Mouse (Mus musculus) left cerebral cortex, adult 8-10 months (tissue): ENCODE measurements around the gene Batf2. TPM values are rescaled to one million over a fixed set of nuclear protein-coding genes. Genes with fewer than 3 reads are reported as not detected.
A peak's percentile ranks its signal among the peaks of the same experiment; 100 is the strongest.
"Not testable (repeated sequence)": the region's sequence is repeated elsewhere in the genome, so short reads cannot be mapped to it uniquely, and the experiment has no call there.

Experiments
- DNase-seq, 2 experiments: peaks; one replicate each; pipeline ENCODE4 v3.0.0; 2022; ENCODE audit warnings: low spot score in 2 of 2
- total RNA-seq, 4 experiments: library from RNA; stranded (reverse); gene quantifications; 2 replicates each; pipeline ENCODE4 v1.2.4; 2022

Batf2 gene
- 1 to 10 TPM in 1 of 4 experiments, under 1 TPM in 3; 0.67 to 1.4 (median 0.76) TPM for total RNA-seq

DNA sequence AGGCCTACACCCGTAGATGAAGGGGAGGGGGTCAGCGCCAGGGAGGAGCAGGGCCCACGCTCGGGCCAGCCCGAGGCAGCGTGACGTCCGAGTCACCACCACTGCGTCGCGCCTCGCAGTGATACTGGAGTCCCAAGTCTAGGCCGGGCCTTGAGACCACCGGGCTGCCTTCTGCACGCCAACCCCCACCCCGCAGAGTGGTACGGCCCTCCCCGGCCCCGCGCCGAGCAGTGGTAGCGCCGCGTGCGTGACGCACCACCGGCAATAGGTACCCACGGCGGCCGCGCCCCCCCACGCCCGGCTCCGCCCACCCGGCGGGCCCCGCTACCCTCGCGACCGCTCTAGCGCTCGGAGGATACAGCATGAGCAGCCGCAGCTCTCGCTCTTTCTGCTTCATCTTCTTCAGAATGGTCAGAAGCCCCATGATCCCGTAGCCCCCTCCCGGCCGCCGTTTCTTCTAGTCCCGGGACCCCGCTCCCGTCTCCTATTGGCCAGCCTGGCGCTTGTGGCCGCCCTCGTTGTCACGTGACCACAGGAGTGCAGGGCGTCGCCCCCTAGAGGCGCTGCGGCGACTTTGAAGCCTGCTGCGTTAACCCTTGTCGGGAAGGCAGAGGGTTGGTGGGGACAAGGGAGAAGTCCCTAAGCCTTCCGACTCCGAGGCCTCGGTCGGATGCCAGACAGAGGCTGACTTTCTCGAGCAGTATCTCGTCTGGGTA lies at the start of gene Batf2:
Gene Batf2 (plus strand): TSS at position 306 of the 716 bp plus-strand sequence.
- DNase-seq: peak; percentile 88 to 93

DNA sequence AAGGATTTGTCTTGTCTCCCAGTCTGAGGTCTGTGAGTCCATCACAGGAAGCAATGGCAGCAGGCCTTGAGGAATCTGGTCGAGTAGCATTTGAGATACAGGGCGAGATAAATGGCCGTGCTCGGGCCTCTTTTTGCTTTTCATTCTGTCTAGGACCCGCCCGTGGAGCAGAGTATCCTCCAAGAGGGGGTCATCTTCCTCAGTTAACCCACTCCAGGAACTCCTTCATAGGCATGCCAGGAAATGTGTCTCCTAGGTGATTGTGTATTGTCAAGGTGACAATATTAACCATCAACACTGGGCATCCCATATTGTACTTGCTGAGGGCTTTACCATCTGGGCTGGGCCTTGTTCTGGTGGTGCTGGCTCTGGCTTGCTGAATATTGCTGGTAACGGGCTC lies 46.7 kb upstream of the Batf2 start, which contains the start of gene AC131692.1:
Gene AC131692.1 (plus strand): TSS at position 301 of the 400 bp plus-strand sequence.
- DNase-seq: no peak

DNA sequence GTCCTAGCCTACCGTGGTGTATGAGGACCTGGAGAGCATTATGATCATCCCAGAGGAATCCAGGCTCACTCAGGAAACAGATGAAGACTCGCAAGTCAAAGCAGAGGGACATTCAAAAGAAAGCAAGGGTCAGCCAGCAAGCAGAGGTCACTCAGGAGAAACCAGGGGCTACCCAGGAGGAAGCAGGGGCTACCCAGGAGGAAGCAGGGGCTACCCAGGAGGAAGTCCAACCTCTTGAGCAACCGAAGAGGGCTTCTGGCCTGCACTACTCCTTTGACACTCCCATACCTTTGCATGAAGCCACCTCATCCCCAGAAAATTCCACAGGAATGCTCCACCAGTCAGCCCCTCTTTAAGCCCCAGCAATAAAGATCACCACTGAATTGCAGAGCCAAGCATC lies 42.9 kb upstream of the Batf2 start:
- DNase-seq: no peak

DNA sequence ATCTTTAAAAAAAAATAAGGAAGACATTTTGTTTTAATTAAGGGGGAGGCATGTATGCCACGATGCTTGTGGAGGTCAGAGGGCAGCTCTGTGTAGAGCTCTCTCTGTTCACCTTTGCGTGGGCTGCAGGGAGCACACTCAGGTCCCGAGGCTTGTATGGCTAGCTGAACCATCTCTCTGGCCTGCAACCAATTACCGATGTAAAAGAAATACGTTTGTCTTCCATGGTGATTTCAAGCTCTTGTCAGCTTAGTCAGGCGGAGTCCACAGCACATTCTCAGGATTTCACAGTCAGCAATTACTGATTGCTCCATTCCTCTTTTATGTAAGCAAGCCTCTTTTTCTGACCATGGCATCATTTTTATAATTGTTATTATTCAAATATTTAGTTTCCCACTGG lies 39.6 kb upstream of the Batf2 start:
- DNase-seq: no peak

DNA sequence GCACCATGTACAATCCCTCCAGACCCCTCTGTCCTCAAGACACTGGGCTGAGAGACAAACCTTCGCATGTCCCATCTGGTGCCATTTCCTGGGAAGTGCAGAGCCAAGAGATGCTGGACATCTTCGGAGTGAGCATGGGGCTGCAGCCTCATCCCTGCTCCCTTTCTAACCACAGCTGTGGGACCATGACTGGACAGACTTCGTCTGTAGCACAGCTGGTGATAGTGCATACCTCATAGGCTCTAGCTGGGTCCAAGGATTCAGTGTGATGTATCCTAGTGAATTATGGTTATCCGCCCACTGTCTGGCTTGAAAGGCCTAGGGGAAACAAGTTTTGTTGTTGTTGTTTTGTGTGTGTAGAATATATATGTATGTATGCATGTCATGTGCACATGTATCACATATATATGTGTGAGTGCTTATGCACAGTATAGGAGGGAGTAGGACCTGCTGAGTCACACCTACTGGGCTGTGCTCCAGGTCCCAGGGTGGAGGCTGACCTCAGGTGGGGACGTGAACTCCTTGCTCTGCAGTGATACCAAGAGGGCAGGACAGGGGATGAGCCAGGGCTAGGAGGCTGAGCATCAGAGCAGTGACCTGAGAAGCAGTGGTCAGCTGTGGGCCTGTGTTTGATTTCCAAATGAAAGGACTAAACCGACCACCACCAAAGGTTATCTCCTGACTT lies 38.5 kb upstream of the Batf2 start:
- no peak for DNase-seq

DNA sequence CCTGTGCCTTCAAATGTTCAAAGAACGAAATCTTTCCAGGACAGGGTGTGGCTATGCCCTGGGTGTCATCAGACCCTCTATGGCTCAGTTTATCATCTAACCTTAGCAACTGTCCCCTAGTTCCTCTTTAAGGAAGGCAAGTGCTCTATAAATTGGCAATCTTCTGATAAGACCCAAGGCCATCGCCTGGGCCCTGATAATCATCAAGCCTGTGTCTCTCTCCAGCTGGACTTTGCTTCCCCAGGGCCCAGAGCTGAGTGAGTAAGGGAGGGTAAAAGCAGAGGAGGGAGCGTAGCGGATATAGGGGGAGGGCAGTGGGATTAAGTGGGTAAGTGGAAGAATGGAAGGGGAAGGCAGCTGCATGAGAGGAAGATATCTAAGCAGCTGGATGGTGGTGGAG lies 36.3 kb upstream of the Batf2 start:
- no peak for DNase-seq

DNA sequence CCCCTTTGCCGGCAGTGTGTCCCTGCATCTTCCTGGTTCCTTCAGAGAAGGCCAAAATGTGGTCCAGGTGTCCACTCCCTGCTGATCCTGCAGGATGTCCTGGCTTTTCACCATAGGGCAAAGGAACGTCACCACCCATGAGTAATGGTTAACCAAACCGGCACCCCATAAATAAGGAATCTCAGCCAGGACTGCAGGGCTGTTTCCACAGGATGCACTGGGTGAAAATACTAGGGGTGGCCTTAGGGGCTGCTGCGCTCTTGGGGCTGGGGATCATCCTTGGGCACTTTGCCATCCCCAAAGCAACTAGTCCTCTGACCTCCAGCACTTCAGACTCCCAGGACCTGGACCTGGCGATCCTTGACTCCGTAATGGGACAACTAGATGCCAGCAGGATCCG lies 35.2 kb upstream of the Batf2 start, which contains the start of gene Naaladl1:
Gene Naaladl1 (plus strand): TSS at position 197 of the 400 bp plus-strand sequence.
- DNase-seq: no peak

DNA sequence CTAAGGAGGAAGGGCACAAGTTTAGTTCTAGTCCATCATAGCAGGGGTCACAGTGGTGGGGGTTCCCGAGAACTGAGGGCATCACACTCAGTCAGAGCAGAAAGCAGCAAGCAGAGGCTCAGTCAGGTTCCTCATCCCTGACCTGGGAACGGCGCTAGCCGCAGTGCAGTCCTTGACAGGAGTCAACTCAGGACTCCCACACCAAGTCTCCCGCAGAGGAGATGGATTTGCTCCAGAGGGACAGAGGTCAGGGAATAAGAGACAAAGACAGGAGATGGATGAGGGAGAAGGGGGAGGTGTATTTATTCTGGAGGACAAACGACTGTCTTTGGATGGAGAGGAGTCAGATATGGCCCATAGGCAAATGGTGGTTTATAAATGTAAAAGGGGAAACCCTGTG lies 27.7 kb upstream of the Batf2 start:
- no peak for DNase-seq

DNA sequence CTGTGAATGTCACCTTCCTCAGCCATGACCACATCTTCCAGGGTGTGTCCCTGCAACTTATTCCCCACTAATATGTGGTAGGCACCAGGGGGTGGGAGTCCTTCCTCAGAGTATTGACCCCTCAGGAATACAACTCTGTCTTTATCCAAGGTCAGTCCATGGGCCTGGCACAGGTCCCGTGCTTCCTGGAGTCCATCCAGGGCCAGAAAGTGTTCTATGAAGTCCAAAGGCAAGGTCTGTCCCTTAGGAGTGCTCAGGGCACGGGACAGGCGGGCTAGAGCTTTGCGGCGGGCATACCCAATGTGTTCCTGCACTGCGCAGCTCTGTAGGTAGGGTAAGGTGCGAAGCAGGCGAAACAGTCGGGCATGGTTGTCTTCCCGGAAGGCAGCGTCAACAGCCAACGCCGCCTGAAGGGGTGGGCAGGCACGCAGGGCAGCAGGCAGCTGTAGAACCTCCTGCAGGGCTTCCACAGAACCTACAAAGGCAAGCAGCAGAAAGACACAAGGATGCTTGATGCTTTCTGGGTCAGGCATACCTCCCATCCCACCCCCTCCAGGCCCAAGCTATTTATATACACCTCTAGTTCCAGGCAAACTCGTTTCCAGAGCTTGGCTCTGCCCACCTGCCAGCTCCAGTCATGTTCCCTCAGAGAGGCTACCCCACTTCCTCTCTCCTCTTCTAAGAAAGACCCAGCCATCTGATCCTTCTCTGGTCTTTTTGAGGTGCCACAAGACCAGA lies 24.5 kb upstream of the Batf2 start:
- DNase-seq: no peak

DNA sequence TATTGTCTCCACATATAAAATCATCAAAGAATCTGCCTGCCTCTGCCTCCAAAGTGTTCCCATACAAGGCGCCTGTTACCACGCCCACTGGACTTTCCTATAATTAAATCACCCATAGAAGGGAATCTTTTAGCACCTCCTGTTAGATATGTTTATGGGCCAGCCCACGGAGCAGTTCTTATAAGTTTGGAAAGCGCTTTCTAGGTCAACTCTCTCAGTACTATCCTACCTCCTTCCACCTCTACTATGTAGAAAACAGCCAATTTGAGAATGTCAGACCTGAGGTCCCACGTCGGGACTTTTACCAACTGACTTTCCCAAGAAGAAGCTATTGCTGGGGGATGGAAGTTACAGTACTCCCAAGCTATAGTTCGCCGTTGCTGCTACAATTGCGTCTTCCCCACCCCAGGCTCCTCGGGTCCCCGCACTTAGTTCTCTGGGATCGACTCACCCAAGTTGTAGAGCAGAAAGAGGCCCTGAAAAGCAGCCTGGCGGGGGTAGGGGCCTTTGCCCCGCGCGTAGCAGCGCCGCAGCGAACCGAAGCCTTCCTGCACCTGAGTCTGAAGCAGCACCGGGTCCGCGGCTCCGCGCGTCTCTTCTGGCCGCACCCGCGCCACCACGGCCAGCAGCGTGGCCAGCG lies 23.3 kb upstream of the Batf2 start:
- DNase-seq: peak in 1 of 2 experiments; percentile 28

DNA sequence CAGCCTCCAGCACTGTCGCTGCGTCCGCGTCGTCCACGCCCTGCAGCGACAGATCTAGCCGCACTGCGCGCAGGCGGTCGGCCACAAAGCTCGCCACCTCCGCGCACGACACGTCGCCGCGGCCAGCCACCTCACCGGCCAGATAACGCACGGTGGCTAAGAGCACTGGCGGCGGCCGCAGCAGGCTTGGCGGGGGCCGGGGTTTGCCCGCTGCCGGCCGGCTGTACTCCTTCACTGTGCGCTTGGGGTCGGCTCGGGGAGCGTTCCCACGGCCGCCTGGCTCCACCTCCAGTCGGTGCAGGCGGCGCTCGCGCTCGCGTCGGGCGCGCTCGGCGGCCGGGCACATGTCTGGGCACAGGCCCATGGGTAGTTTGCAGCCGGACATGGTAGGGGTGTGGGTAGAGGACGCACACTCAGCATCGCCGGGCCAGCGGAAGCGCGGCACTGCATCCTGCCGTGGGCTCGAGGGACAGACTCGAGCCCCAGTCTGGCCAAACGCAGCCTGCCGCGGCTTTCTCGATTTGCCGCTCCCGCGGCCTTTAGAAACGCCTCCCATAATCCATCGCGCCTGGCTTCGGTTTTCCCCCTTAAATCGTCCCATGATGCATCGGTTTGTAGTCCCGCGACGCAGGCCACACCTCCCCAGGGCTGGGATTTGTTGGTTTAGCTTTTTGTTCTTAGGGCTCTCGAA lies 22.7 kb upstream of the Batf2 start, which contains the start of gene Sac3d1:
Gene Sac3d1 (minus strand): TSS at position 665 of the 691 bp plus-strand sequence.
- DNase-seq: peak; percentile 80 to 86

DNA sequence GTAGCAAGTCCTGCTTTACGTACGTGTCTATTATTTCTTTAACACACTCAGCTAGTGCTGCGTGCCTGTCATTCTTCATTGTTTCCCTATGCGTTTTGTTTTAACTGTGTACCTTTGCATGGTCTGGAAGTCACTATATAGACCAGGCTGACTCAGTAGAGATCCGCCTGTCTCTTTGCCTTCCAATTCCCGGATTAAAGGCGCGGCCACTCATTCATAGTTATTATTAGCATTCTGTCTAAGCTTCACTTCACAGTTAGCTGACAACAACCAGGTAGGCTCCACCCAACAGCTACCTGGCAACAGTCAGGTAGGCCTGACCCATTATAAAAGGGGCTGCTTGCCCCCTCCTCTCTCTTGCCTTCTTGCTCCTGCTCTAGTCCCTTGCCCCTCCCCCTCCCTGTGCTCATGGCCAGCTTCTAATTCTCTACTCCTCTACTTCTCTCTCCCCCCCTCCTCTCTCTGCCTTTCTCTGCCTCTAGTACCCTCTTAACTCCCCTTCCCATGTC lies 22.1 kb upstream of the Batf2 start:
- no peak for DNase-seq

DNA sequence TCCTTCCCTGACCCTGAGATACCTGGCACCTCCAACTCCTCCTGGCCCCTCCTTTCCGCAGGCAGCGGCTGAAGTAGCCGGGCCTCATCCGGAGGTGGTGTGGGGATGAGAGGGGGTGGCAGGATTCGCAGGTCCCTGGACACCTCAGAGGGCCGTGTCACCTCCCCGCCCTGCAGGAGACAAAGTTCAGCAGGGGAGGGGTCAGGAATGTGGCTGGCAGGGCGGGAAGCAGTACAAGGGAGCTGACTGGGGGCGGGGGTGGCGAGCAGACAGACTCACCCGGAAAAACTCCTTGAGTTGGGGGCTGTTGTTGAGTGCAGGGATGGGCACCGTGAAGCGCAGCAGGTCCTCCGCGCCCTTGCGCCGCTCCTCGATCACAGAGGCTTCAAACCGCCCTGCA lies 19.0 kb upstream of the Batf2 start:
- DNase-seq: no peak

DNA sequence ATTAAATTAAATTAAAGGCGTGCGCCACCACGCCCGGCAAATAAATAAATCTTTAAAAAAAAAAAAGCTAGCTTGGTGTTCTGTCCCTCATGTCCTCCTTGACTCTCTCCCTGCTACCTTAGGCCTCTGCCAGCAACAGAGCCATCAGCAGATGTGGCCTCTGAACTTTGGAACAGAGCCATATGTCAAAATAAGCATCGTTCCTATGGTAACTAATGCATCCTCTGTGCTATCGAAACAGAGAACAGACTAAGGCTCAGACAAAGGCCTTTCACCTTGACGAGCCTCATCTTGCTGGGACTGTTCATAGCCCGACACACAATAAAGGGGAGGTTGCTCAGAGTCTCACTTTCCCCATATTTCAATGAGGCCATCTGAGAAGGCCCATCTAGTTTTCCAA lies 17.5 kb upstream of the Batf2 start:
- no peak for DNase-seq

DNA sequence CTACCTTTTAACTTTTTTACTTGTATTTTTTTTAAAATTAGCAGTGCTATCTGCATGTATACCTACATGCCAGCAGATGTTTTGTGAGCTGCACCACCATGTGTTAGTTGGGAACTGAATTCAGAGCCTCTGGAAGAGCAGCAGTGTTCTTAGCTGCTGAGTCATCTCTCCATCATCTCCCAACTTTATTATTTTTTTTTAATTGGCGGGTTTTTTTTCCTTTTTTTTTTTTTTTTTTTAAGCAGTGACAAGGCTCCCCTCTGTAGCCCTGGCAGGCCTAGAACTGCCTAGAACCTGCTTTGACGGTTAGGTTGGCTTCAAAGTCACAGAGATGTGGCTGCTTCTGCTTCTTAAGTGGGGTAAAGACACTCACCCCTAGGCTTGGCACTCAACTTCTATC lies 15.9 kb upstream of the Batf2 start:
- no peak for DNase-seq

DNA sequence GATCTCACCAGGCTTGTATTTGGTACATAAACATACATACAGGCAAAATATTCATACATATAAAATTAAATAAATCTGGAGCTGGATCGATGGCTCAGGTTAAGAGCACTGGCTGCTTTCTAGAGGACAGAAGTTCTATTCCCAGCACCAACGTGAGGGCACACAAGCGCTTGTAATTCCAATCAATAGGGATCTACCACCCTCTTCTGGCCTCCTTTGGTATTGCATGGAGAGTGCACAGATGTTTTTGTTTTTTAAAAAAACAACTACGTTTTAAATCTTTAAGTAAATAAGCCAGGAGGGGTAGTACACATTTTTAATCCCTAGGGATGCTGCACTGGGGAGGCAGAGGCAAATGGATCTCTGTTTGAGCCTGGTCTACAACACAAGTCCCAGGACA lies 14.5 kb upstream of the Batf2 start:
- no peak for DNase-seq

DNA sequence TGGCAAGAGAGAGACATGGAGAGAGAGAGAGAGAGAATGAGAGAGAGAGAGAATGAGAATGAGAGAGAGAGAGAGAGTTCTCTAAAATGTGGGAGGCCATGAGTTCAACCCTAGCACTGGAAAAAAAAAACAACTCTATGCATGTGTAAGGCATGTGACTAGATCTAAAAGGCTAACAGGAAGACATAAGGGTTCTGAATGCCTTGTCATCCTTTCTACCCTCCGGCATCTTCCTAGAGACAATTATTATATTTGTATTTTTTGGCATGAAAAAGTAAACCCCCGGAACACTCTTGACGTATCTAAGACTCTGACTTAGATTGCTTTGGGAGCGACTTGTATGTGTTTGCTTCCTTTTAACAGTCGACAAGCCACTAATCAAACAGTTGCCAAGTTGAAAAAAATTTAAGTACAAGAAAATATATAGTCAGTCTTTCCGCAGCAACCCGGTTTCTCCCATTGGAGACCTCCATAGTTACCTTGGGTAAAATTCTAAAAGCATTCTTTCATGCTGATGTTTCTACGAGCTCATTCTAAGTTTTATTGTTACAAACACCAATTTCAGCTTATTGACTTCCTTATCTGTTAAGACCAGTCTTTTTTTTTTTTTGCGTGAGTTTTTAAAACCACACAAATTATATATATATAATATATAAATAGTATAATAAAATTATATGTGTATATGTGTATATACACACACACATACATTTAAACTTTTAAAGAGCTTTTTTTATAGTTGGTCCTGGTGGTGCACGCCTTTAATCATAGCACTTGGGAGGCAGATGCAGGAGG lies 13.8 kb upstream of the Batf2 start:
- no peak for DNase-seq

DNA sequence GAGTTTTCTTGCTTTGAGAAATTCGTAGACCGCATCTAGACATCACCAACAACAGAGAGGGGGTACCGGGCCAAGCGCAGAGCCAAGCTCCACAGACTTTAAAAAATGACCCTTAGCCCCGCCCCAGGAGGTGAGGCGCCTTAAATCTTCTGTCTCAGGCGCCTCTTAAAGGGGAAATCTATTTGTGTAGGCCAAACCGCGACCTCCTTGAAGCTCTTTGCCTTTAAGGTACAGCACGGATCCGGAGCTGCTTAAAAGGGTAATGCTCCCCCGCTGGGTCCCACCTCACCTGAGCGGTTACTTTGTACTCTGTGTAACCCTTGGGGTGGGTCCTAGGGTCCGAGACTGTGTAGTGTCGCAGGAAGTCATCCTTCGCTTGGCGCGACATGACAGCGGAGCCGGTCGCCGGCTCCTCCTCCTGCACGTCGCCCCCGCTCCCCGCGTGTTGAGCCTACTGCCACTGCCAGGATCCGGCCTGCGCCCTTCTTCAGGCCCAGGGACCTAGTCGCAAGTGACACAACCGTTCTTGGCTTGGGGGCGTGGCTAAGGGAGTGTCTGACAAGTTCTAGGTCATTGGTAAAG lies 12.9 kb upstream of the Batf2 start, which contains the start of gene Snx15:
Gene Snx15 (minus strand): TSS at position 545 of the 582 bp plus-strand sequence.
- peak; percentile 94 to 96 for DNase-seq

DNA sequence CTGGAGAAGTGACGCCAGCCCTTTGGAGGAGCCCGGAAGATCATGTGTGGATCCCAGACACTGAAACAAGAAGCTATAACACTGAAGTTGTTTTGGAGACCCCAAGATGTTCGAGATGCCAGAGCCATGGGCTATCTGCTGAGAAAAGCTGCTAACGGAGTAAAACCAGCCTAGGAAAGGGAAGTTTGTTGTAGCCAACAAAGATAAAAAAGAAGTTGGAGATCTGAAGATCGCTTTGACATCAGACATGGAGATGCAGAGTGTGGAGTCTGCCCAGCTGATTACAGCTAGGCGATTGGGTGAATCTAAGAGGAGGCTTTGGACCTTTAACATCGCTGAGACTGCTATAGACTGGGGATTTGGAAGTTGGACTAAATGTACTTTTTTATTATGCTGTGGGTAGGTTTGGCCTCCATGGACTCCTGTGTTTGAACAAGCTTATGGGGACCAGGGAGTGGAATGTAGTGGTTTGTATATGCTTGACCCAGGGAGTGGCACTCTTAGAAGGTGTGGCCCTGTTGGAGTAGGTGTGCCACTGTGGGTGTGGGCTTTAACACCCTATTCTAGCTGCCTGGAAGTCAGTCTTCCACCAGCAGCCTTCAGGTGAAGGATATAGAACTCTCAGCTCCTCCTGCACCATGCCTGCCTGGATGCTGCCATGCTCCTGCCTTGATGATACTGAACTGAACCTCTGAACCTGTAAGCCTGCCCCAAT lies 10.2 kb upstream of the Batf2 start:
- DNase-seq: not testable (repeated sequence)
